Mouse (Mus musculus) spleen, adult 2 months (tissue): ENCODE results near the gene Lsm12. TPM values are rescaled to one million over a fixed set of nuclear protein-coding genes. Genes with fewer than 3 reads are reported as not detected.

Source experiments
- DNase-seq, 2 experiments: peaks; one replicate each; pipeline versions ENCODE4 v3.0.0 to v3.0.0-alpha.2; 2012 to 2021; ENCODE audit warnings: low spot score in 2 of 2, low read depth in 1 of 2
- H3K27ac ChIP-seq: fragments of 200-500 bp; 2 replicates; pipeline ENCODE4 v1.5.1; 2012; ENCODE audit warnings: low read length, inconsistent platforms; ENCODE audit not compliant: insufficient read depth
- H3K27me3 ChIP-seq: fragments of 200-500 bp; 2 replicates; pipeline ENCODE4 v1.6.1; 2012; ENCODE audit warnings: mild to moderate bottlenecking, moderate library complexity, low read length, inconsistent platforms; ENCODE audit not compliant: control insufficient read depth, insufficient read depth
- H3K36me3 ChIP-seq: fragments of 200-500 bp; 2 replicates; pipeline ENCODE4 v1.6.1; 2012; ENCODE audit warnings: mild to moderate bottlenecking, low read length, inconsistent platforms; ENCODE audit not compliant: control insufficient read depth, insufficient read depth
- H3K4me1 ChIP-seq: fragments of 200-500 bp; 2 replicates; pipeline ENCODE4 v1.6.1; 2011; ENCODE audit warnings: inconsistent platforms; ENCODE audit not compliant: control insufficient read depth, insufficient read depth, insufficient read length
- H3K4me3 ChIP-seq: fragments of 200-500 bp; 2 replicates; pipeline ENCODE4 v1.5.1; 2011; ENCODE audit warnings: mild to moderate bottlenecking, inconsistent platforms; ENCODE audit not compliant: insufficient read depth, insufficient read length; ENCODE audit errors: extremely low read depth
- CTCF ChIP-seq: fragments of 200-500 bp; IDR thresholded peaks from 2 replicates; pipeline ENCODE4 v1.5.1; 2011; ENCODE audit warnings: mild to moderate bottlenecking, inconsistent platforms; ENCODE audit not compliant: insufficient read depth, insufficient read length, insufficient replicate concordance; ENCODE audit errors: extremely low read depth
- POLR2A ChIP-seq: fragments of 200-500 bp; IDR thresholded peaks from 2 replicates; pipeline ENCODE4 v1.6.1; 2011; ENCODE audit warnings: low read depth, low read length, inconsistent platforms
- WGBS: fragments of 180-500 bp; shearing (Covaris S2); methylation state at CpG from one replicate; pipeline ENCODE4 v1.1.7; 2018; 5-methylcytosine and 5-hydroxymethylcytosine counted together
- polyA plus RNA-seq: library from polyadenylated mRNA; depleted of rRNA; stranded (reverse); fragments of >200 nt; gene quantifications from 2 replicates; pipeline ENCODE4 v1.2.3, GENCODE M21; 2012

Lsm12 gene
- polyA plus RNA-seq, 1 experiment: 18.0 TPM

DNA sequence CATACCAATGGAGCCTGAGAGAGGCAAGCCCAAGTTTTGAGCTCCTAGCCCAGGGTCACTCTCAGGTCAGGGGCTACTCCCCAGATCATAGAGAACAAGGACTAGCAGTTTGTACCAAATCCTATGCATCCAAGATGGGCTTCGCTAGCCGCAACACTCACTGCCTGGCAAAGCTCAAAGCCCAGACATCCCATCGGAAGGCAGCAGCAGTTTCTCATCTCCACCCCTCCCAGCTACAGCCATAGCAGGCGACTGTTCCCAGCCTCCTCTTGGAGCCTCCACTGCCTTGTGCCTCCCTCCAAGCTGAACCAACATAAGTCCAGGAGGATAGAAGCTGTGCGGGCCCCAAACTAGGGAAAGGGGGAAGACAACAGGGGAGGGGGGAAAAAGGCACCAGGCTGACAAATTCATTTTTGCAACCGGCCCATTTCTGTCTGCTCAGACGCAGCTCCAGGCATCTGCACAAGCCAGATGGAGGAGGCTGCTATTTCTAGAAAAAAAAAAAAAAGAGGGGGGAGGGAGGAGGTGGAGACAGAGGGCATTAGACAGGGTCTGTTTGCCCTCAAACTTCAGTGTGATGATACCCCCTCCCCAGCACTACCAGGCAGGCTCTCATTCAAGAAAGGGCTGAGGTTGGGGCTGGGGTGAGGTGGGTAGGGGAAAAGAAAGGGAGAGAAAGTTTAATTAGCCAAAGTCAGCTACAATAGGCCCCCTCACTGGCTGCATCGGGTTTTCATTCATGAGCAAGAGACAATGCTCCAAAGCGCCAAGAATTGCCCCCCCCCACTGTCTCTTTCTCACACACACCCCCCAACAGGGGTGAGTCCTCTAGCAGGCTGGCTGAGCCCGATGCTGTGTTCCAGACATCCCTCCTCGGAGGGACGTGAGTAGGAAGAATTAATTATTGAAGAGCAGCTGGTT, 42.4 kb upstream of the Lsm12 start:
- no peak for DNase-seq
- Histone ChIP-seq H3K27ac (no peak overlapping the region), H3K4me3 (no peak overlapping the region), H3K36me3 (0 out of 2 replicates have a peak, but pooled peaks cover 1% of the 10 kb centered on the region), H3K27me3 (no peaks in the 10 kb centered on the region), H3K4me1 (peaks cover 11% of the 10 kb centered on the region; the same call in 1 of the 2 replicates)
- TF ChIP-seq CTCF: no peak
- no peak for TF ChIP-seq POLR2A
- WGBS: 84% methylated on average over 12 of the region's 12 CpGs

GRCm38 (mm10) chr11:102226067-102226978, 41.2 kb upstream of the Lsm12 start:
- H3K4me1 ChIP-seq: peaks cover 17% of the 10 kb centered on the region; the same call in 1 of the 2 replicates
- 93% methylated on average over 12 of the region's 12 CpGs for WGBS

DNA sequence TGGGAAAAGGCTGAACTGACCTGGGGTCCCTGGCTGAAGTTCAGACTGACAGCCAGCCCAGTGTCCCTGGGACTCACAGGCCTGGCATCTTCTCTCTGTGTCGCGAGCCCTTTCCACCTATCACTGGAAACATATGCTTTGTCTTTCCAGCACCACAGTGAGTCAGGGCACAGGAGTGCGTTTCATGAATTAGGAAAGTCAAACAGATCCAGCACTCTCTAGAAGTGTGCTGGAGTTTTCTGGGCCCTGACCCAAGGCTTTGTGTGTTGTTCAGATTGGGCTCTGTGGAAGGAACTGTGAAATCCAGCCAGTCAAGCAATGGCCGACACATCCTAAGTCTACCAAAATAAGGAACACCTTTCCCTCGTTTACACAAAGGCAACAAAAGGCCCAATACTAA, 40.1 kb upstream of the Lsm12 start:
- DNase-seq: no peak
- no peak overlapping the region for H3K27ac ChIP-seq
- H3K36me3 ChIP-seq: 0 out of 2 replicates have a peak, but pooled peaks cover 1% of the 10 kb centered on the region
- TF ChIP-seq CTCF (no peak), POLR2A (no peak)
- 78% methylated on average over 5 of the region's 5 CpGs for WGBS
- peaks cover 17% of the 10 kb centered on the region; the same call in 1 of the 2 replicates for H3K4me1 ChIP-seq
- no peaks in the 10 kb centered on the region for H3K27me3 ChIP-seq
- H3K4me3 ChIP-seq: no peak overlapping the region

More at GRCm38 (mm10) chr11:102226067-102226978, 41.2 kb upstream of the Lsm12 start:
- TF ChIP-seq CTCF (no peak), POLR2A (no peak)
- no peak for DNase-seq
- H3K27ac ChIP-seq: no peak overlapping the region
- H3K4me3 ChIP-seq: no peak overlapping the region
- 0 out of 2 replicates have a peak, but pooled peaks cover 1% of the 10 kb centered on the region for H3K36me3 ChIP-seq
- no peaks in the 10 kb centered on the region for H3K27me3 ChIP-seq

DNA sequence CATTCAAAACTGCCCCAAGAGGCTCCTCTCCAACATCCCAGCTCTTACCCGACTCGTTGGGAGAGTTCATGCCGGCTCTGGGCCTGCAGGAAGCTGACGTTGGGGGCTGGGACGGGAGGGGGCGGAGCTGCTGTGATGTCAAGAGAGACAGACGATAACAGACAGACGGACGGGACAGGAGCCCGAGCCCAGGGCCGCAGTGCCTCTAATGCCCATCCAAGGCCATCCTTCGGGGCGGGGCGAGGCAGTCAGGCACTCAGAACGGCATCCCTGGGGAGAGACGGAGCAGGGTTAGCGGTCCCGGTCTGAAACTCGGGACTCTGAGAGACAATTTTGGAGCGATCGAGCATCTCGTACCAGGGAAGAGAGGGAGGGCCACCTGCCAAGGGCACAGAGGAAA, 39.6 kb upstream of the Lsm12 start:
- TF ChIP-seq CTCF (no peak), POLR2A (no peak)
- 0 out of 2 replicates have a peak, but pooled peaks cover 1% of the 10 kb centered on the region for H3K36me3 ChIP-seq
- no peak overlapping the region for H3K27ac ChIP-seq
- no peaks in the 10 kb centered on the region for H3K27me3 ChIP-seq
- DNase-seq: no peak
- H3K4me1 ChIP-seq: peaks cover 19% of the 10 kb centered on the region; the same call in 1 of the 2 replicates
- no peak overlapping the region for H3K4me3 ChIP-seq
- WGBS: 73% methylated on average over 22 of the region's 22 CpGs

DNA sequence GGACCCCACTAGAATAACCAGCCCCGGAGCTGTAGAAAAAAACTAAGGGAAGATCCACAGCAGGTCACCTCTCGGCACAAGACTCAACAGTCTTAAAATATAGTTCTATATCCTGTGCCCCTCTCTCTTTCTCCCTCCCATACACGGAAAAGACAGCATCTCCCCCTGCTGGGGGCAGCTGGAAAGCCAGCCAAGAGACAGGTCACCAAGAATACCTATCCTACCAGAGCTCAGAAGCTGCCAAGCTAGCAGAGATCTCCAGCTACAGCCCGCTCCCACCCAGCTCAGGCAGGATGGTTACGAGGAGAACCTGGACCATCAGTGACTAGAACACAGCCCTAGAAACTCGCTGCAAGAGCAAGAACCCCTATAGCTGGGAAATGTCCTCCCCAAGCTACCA, 38.1 kb upstream of the Lsm12 start:
- TF ChIP-seq CTCF: peak; percentile 53; the same call in 1 of the 2 replicates
- no peak for TF ChIP-seq POLR2A
- Histone ChIP-seq H3K4me3 (no peak overlapping the region), H3K27ac (no peak overlapping the region), H3K4me1 (peaks cover 27% of the 10 kb centered on the region), H3K27me3 (no peaks in the 10 kb centered on the region), H3K36me3 (0 out of 2 replicates have a peak, but pooled peaks cover 1% of the 10 kb centered on the region)
- 35% methylated on average over 6 of the region's 6 CpGs for WGBS
- peak; percentile 46 to 73 for DNase-seq

DNA sequence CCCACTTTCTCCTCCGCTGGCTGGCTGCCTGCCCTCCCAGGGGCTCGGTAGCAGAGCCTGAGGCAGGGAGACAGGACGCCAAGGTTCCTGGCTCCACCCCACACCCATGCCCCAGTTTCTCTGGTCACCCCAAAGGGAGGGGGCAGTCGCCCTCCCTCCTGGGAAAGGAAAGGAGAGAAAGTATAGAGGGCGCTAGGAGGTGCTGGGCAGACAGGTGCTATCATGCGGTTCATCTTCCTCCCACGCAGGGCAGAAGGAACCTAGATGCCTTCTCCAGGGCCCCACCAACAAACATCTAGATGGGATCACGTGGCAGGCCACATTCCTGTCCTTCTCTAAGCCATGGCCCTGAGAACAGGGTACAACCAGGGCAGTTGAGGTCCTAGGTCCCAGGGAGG, 36.9 kb upstream of the Lsm12 start:
- Histone ChIP-seq H3K36me3 (0 out of 2 replicates have a peak, but pooled peaks cover 1% of the 10 kb centered on the region), H3K4me1 (peaks cover 32% of the 10 kb centered on the region), H3K27ac (no peak overlapping the region), H3K27me3 (no peaks in the 10 kb centered on the region), H3K4me3 (no peak overlapping the region)
- TF ChIP-seq POLR2A (no peak), CTCF (no peak)
- 68% methylated on average over 7 of the region's 8 CpGs for WGBS
- no peak for DNase-seq
